Mouse (Mus musculus): ENCODE data around the gene Glmn.

Glmn gene

DNA sequence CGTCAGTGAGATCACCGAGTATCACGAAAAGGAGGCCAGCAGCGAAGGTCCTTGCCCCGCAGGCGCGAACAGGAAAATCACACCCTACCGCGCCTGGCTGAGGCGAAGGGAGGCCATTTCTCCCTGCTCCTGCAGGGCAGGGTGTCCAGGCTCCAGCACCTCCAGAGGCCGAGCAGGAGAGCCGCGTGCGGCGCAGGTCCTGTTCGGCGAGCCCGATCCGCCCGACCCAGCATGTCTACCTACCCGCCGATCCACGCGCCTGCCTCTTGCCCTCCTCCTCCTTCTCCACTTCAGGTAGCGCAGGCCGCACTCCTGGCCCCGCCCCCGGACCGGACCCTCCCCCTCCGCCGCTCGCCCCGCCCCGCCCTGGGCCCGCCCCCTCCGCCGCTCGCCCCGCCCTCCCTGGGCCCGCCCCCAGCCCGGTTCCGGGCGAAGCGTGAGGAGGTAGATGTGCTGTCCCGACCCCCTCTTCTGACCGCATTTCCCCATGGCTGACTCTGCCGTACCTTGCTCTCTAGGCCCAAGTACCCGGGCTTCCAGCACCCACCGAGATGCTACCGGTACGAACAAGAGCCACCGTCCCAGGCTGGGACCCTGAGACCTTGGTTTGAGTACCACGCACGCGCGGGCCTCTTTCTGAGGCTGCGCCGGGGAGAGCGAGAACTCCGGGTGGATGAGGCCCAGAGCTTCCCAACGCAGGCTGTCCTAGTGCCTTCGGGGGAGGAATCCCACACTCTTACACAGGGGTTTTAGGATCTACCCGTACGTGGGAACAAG is at the start of gene Glmn, which contains the start of gene Rpap2:
Glmn (minus strand) TSS at position 588 of the 777 bp plus-strand sequence.
Rpap2 (plus strand) TSS at position 73 of the 777 bp plus-strand sequence.
- peak; percentile 81 for DNase-seq

DNA sequence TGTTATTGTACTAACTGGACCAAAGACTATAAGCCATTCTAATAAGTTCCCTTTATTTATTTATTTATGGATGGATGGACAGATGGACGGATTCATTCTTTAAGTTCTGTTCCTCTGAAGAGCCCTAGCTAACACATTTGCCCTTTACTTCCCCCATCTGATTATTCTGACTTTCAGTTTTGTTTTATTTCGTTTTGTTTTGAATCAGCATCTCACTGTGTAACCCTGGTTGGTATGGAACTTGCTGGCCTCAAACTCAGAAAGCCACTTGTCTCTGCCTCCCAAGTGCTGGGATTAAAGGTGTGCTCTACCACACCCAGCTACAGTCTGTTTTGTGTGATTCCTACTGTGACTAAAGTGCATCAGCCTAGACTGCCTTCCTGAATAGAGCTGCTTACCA is 48.2 kb upstream of the Glmn start:
- DNase-seq, result no peak

- no peak for DNase-seq
Measured at GRCm38 (mm10) chr5:107644595-107644994, 46.9 kb upstream of the Glmn start.

- no peak for DNase-seq
Measured at GRCm38 (mm10) chr5:107638366-107638765, 40.7 kb upstream of the Glmn start.

GRCm38 (mm10) chr5:107637106-107637505 is 39.4 kb upstream of the Glmn start:
- no peak for DNase-seq

DNA sequence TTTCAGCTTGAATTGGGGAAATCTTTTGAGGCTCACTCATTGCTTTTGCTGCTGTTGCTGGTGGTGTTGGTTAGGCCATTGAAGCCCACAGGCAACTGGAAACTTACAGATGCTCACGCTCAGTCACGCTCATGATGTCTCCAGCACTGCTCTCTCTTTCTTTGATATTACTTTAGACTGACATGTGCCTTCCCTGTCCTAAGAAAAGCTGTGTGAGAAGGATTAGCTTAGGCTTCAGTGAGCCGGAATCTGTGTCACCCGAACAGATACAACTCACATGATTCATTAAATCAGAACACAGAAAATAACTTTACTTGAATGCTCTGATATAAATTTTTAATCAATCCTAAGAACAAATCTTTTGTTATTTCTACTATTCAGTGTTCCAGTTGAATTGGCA is 36.0 kb upstream of the Glmn start:
- no peak for DNase-seq

- DNase-seq, result no peak
Measured at GRCm38 (mm10) chr5:107621327-107621726, 23.6 kb upstream of the Glmn start.

DNA sequence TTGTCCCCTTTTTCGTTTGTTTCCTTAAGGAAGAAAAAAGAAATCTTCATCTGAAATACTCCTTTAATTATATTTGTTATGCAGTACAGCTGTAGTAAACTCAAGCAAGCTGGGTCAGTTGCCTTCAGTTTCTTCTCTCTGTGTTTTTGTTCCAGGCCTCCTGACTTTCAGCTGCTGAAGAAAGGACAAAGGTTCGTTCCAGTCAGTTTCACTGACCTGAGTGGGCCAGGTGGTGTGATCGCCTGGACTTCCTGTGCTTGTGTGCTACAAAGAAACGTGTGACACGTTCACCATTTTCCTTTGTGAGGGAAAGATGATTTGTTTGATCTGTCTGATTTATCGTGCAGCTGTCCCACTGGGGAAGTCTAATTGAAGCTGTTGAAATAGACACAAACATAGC is 20.3 kb upstream of the Glmn start:
- no peak for DNase-seq

DNA sequence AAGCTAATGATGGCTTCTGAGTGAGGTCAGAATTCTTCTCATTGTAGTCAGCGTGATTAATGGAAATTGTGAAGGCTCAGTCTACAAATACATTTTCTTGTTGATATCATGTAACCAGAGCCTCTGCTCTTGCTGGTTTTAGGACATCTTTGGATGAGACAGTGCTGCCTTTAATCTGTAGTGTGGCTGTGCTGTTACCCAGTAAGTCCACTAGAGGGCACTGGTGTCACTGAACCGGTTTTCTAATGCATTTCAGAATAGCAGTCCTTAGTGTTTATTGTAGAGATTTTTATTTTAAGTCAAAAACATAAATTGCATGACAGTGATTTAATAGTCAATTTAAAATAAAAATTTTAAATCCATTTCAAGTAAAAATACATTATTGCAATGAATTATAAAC is 13.5 kb upstream of the Glmn start:
- peak; percentile 52 for DNase-seq

DNA sequence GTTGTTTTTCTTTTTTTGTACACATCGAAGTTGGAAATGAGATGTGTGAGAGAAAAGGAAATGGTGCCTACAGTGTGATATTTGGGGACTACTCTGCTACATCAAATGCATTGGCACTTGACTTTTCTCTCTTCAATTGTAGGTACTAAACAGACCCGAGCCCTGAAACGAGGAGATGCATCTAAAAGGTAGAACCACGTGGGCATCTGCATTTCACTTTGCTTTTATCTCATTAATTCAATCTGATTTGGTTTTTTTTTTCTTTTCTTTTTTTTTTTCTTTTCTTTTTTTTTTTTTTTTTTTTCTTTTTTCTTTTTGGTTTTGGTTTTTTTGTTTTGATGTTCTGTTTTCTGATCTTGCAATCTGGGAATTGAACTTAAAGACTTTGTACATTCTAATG is 692 bp upstream of the Glmn start:
- DNase-seq, result no peak

- DNase-seq, result peak; percentile 14
Measured at GRCm38 (mm10) chr5:107569148-107569547, 28.5 kb downstream of the Glmn start.

DNA sequence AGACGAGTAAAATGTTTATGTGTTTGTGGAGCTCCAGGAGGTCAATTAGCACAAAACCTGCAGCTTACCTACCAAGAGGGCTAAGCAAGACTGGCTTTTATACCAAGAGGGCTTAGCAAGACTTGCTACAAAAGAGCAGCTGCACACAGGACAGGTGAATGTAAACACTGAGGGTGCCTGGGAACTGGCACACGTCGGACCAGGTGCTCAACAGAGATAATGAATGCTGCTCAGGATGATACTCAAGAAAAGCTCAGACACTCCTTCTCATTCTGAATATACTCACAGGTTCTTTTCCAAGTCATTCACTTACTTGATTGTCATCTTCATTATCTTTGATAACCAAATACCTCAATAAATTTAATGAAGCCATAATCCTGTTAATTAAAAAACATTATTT is 40.7 kb downstream of the Glmn start:
- no peak for DNase-seq

DNA sequence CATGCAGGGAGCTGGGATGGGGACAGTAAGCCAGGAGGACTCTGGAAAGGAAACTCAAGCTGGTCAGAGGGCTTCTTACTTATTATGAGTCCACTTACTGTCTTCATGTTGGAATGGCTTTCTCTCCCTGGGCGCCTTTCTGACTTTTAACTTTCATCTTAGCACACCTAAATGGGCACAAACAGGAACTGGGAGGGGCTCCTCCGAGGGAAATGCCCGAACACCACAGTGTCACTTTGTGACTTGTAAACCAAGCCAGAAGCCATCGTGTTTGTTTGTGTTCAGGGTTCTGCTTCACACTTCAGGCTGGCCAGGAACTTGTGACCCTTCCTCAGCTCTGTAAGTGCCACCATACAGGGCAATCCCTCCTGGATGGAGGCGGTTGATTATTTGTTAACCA is 43.4 kb downstream of the Glmn start:
- DNase-seq, result no peak

- no peak for DNase-seq
Measured at GRCm38 (mm10) chr5:107548444-107548843, 49.2 kb downstream of the Glmn start.

DNA sequence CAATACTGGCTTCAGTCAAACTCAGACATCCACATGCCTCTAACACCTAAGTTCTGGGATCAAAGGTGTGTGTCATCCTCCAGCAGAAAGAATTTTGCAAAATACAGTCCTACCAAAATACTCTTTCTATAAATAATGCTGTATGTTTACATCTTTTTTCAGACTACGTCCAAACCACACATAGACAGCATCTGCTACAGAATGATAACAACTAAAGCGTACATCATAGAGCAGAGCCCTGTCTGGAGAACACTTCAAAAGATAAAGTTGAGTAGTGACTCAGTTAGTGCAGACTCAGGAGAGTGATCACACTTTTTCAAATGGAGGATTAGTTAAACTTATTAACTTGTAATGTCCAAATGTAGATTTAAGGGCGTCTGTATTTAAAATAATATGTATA is 49.7 kb downstream of the Glmn start:
- DNase-seq, result no peak

GRCm38 (mm10) chr5:107545927-107546326 is 51.8 kb downstream of the Glmn start:
- DNase-seq, result no peak

DNA sequence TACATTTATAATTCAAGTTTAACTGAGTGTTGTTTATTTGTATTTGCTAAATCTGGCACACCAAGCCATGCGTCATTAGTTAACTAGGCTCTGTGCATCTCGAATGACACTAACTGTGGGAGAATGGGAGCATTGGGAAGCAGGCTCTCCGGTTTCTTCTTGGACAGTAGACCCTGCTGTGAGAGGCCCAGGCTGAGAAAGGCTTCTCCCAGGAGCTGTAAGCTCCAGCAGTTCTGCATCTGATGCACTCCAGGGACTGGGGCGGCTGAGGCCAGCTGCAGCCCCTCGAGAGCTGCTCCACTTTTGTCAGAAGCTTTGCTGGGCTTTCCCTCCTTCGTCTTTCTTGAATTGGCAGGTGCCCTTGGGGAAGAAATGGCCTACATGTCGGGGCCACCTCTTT is 56.0 kb downstream of the Glmn start:
- DNase-seq, result no peak

- DNase-seq, result no peak
Measured at GRCm38 (mm10) chr5:107534581-107534980, 63.1 kb downstream of the Glmn start, which contains the start of gene 1700028K03Rik. Gene 1700028K03Rik, plus strand, starts transcription at chr5:107534709.

GRCm38 (mm10) chr5:107533590-107533989 is 64.1 kb downstream of the Glmn start:
- DNase-seq, result no peak

GRCm38 (mm10) chr5:107528856-107529255 is 68.8 kb downstream of the Glmn start:
- no peak for DNase-seq

DNA sequence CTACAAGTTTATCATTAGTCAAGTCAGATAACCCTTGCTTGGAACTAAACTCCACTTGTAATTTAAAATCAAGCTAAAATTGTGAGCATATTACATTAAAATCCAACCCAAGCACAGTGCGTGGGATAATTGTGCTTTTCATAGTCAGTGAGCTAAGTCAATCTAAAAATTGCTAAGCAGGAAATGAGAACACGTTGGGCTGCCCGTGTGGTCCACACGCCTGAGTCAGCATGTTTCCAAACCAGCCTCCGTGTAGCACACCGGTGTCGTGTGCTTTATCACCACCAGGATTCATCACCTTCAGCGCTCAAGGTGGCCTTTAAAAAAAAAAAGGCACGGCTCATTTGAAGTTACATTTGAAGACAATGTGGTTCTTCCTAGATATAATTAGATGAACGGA is 73.4 kb downstream of the Glmn start:
- peak; percentile 59 for DNase-seq

DNA sequence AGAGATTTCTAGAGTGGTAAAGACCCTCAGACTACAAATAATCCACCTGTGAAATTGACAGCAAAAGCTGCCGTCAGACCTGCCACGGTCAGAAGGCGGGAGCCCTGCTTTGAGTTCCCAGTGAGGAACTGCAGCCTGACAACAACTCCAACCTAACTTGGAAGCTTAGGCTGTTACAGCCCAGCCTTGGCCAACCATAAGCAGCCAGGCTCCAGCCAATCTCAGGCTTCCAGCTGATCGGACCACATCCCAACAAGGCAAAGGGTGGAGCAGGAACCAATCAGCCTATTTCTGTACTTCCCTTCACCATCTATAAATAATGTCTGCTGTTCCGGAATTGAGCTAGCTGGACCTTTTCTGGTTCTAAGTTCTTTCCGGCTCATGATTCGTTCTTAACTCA is 75.8 kb downstream of the Glmn start:
- peak; percentile 84 for DNase-seq

DNA sequence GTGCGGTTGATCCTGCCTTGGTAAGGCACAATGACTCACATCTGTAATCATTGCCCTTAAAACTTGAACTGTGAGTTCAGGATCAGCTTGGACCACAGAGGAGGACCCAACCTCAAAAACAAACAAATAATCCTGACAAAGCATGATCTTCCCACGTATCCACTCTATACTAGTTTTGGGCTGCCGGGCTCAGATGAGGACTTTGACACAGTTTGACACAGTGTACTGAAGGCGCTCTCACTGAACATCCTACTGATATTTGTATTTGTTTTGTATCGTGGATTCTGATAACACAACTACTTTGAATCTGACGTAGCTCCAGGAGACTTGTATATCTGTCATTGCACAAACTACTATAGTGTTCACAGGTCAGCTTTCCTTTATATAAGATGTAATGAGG is 76.3 kb downstream of the Glmn start:
- DNase-seq, result no peak

DNA sequence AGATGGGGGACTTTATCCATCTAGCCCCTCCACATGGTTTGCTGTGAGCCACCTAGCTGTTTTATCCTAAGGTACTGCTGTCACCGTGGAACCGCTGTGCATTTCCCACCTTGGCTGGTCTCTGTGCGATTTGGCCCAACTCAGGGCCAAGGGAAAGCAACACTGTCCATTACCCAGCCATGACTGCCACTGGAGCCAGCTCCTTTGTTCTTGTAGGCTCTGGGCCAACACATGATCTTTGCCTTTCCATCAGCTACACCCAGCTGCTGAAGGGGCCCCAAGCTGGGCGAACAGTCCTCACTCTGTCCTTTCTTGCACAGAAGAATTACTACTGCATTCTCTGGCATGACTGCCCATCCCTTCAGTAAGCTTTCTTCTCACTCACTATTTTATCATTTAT is 79.1 kb downstream of the Glmn start:
- no peak for DNase-seq

DNA sequence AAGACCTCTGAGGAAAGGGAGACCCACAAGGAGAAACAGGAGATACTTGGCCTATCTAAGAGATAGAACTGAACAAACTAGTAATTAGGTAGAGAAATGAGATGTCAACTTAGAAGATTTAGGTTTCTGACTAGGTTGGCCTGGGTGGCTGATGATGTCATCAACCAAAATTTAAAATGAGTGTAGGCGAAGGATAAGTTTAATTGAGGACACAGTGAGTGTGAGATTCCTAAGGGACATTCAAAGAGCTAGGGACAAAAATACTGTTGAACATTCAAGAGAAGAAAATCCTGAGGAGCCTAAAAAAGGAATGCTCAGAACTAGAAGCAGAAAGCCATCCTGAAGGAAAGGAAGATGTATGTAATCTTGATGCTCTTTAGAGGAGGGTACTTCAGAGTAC is 81.6 kb downstream of the Glmn start:
- no peak for DNase-seq

Measured in layer of hippocampus, adult 9-11 months (tissue).